Mouse (Mus musculus) hindlimb bud, embryonic 11.5 days (tissue): Measurements from ENCODE around the gene Ring1.
"Not testable (repeated sequence)": the region's sequence is repeated elsewhere in the genome, so short reads cannot be mapped to it uniquely, and the experiment has no call there.

Experiments used
- DNase-seq: peaks from one replicate; pipeline ENCODE4 v3.0.0-alpha.2; 2012; ENCODE audit warnings: low read depth, low spot score; ENCODE audit errors: extremely low spot score

Ring1 gene

DNA sequence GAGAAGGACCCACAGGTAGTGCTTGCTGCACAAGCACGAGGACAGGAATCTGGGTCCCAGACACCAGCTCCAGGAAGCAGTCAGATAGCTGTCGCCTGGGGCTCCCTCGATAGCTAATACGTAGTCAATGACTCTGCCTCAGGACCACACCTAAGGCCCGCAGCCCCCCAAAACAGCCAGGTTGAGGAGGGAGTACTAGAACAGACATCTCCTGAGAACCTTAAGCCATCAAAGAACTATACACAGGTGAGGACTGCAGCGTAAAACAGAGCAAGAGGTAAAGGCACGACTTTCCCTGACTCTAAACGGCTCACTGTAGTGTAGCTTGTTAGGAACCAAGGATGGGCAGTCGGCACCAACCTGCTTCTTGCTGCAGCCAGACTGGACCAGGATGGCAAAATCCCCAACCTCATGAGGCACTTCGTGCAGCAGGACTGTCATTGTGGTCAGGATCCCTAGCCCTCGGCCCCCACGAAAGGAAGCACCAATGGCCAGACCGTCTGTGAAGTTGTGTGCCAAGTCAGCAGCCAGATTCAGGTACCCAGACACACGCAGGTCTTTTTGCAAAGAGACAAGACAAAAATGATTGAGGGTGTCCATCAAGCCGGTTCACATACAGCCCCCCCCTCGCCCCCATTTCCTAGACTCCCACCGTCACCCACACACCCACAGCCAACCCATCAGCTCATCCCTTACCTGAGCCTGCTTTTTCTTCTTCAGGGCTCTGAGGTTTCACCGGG lies 4.8 kb upstream of the Ring1 start:
- no peak for DNase-seq

DNA sequence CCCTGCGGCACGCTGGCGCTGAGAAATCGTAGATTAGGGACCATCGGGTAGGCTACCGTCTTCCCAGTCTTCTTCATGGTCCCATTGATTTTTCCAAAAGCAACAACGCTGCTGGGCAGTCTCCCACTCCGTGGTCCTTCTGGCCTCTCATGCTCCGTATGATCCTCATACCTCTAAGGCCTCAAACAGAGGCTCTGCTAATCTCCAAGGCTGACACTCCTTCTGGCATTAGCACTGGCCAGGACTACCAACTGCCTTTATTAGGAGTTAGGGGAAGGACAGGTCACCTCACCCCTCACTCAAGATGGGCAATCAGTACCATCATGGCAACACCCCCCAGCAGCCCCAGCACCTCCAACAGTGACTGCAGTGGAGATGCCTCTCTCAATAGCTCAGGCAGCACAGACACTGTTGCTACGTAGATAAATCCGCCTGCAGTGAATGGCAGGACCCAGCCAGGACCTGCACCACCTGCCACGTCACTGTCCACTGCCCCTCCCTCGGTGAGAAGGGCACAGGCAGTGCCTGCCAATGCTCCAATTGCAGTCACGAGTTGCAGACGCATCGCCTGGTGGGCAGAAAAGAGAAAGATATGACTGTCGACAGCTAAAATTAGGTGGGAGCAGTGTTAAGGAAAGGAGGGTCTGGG lies 4.1 kb upstream of the Ring1 start:
- no peak for DNase-seq

DNA sequence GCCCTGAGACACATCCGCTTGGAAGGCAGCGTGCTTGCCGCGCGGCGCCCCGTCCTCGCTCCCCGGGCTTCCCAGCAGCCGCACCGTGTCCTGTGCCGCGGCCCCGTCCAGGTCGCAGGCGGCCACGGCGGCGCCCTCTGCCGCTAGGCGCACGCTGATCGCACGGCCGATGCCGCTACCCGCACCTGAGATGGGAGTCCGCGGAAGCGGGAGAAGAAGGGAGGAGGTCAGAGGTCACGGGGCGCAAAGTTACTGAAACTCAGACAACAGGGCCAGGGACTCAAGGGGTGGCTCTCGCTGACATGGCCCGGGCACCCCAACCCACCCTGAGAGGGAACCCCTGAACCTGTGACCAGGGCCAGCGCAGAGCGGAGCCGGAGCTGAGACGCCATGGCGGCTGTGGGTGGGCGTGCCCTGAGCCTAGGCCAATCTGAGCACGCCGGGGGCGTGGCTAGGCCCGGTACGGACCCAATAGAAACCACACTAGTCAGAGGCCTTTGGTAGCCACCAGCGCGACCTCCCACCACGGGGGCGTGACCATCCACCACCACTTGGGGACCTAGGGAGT lies 3.3 kb upstream of the Ring1 start, which contains the start of gene H2-Ke6:
Gene H2-Ke6, minus strand, starts transcription at position 405 of the 568 bp plus-strand sequence.
- peak; percentile 80 for DNase-seq

DNA sequence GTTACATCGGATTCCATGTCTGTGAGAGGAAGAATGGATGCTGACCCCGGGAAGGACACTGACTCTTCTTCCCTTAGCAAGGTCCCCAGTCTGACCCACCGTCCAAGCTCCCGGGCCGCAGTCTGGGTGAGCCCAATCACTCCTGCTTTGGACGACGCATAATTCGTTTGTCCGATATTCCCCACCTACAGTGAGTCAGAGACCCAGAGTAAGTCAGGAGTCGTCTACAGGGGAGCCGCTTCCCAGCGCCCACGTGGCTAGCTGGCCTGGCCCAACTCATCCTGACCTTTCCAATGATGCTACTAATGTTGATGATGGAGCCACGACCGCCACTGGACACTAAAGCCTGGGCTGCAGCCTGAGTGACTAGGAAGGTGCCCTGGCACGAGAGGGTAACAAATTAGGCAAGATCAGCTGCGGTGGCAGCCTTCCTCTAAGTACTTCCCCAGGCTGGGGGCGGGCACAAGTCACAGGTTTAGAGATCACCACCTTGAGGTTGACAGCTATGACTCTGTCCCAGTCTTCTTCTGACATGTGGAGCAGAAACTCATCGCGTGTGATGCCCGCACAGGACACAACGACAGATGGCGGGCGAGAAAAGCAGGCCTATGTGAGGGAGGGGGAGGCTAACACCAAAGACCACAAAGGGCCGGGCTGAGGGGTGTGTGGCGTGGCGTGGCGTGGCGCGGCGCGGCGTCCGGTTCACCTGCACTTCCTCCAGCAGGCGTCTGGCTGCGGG lies 2.6 kb upstream of the Ring1 start:
- no peak for DNase-seq

DNA sequence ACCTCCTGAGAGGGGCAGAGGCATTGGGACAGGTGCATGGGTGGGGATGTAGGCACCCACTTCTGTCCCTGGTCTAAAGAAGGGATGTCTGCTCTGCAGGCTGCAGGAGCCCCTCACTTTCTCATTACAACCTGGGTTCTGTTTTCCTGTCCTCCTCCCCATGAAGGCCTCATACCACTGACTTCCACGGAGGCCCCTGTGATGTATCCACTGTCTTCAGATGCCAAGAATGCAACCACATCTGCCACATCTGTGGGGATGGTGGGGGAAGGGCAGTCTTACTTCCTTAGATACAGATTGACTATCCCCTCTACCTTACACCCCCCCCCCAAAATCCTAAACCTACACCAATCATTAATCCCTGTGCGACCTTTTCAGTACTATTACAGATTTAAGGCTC lies 1.7 kb upstream of the Ring1 start:
- no peak for DNase-seq

DNA sequence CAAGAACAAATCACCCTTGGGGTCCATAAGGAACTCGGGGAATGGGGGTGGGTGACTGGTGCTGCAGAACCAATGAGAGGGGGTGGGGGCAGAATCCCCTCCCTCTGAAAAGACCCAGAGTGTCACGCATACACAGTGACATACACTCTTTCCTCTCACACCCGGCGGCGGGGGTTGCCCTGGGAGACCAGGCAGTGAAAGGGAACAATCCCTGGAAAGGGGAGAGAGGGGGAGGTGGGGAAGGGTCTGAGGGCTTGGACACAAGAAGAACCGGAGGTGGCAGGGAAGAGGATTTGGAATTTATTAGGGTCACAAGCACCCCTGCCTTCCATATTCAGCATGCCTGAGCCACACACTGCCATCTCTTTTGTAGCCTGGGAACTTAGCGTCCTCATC lies 1.3 kb upstream of the Ring1 start:
- no peak for DNase-seq

DNA sequence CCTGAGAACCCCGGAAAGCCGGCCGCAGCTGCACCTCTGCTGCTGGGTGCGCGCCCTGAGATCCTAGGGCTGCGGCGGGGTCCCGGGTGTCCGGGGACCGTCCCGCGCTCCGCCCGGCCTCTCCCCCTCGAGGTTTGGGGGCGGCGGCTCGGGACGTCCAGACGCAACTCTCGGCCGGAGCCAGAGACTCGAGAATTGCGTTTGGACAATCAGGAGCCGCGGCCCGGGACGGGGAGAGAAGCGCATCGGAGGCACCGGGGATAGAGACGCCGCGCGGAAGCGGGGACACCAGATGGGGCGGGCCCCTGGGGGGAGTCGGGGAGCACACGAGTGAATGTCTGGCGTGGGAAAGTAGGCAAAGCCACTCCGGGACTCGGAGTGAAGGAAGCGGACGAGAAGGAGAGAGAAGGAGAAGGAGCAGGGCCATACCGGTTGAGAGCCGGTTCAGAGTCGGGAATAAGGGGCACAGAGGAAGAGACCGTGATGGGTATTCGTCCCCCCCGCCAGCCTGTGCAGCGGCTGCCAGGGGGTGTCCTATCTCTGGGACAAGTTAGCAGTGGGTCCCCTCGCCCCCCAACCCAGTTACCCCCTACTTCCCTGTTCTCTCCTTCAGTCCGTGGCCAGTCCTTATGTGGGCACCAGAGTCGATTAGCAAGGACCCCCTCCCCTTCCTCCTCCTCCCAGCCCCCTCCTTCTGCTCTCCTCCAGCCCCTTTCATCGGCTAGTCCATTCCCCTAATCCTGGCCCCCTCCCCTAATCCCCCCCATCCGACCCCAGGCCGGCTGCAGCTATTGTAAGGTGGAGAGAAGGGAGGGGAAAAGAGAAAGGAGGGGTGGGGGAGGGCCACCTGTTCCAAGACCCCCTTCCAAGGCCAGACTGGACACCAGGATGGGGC lies 628 bp upstream of the Ring1 start:
- DNase-seq: no peak

DNA sequence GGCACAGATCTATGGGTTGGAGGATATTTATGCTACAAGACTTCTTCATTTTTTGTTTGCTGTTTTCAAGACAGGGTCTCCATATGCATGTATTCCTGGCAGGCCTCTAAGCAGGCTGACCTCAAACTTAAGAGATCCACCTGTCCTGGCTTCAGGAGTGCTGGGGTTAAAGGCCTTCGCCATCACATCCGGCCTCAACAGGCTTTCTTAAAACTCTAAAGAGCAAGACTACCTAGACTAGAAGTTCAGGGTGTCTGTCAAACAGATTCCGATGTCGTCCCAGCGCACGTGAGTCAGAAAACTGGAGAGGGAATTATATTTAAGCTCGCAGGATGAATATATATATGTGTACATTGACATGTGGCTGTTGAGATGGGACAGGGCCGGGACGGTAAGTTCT lies 802 bp downstream of the Ring1 start:
- DNase-seq: no peak

DNA sequence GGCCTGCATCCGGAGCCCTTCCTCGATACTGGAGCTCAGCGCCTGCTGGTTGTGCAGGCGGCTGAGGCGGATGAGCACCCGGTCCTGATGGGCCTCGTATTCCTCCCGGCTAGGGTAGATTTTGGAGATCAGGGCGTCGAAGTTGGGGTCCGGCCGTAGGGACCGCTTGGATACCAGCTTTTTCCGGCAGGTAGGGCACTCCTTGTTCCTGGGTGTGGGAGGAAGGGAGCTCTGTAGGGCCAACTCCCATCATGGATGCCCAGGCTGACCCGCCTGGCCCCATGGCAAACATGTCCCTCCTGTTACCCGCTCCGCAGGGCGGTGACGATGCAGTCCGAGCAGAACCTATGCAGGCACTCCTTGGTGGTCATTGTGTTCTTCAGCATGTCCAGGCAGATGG lies 1.5 kb downstream of the Ring1 start:
- no peak for DNase-seq

DNA sequence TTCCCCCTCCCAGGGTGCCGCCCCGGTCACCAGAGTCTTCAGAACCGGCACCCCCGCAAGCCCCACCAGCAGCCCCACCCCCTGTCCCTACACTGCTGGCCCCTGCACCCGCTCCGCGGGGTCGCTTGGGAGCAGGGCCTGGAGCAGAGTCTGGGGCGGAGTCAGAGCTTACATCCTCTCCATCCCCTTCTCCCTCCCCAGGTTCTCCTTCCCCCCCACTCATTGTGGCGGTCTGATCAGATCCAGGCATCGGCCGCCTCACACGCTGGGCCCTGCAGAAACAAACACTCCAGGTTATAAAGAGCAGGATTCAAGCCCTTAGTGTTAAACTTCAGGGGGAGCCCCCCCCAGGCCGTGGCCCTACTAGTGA lies 2.1 kb downstream of the Ring1 start:
- DNase-seq: no peak

DNA sequence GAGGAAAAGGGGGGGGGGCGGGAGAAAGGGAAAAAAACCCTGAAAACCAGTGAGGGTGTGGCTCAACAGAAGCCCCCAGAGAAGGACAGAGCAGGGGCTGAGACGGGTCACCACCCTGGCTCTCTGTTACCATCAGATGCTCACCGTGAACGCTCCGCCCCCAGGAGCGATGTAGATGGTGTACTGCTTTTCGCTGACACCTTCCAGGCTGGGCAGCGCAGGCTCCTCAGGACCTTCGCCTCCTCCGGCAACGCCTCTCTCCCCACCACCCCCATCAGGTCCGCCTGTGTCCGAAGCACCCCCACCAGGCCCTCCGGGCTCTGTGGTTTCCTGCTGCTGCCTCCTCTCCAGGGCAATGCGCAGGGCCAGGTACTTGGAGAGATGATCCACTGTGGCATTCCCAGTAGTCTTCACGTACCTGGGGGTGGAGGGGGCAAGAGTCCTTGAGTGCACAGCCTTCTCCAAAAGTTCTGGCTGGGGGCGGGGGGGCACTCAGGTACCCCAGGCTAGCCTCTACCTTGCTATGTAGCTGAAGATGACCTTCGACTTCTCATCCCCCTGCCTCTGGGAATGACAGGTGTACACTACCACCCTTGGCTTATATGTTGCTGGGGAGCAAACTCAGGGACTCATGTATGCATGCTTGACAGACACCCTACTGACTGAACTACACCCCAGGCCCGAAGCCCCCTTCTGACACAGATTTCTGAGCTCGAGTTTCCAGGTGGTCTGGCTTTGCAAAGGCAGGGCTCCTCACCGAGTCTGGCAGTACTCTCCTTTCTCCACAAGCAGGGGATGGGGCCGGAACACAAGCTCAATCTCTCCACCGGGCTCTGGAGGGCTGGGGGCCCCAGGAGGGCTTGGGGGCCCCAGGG lies 2.7 kb downstream of the Ring1 start:
- no peak for DNase-seq

DNA sequence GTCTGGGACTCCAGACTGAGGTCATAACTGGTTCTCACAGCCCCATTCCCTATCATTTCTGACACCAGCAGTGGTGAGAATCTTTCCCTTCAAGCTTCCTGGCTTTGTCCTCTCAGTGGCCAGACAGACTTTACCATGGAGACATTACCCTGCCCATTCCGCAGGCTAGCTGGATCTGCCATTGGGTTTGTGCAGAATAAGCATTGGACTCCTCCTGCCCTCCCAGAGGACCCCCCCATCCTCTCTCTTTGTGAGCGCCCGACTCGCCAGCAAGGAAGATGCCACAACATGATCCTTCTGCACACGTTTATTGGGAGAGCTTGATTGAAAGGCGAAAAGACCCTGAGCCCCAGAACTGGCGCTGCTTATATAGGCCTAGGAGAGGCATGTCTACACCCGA lies 11.0 kb downstream of the Ring1 start:
- no peak for DNase-seq

DNA sequence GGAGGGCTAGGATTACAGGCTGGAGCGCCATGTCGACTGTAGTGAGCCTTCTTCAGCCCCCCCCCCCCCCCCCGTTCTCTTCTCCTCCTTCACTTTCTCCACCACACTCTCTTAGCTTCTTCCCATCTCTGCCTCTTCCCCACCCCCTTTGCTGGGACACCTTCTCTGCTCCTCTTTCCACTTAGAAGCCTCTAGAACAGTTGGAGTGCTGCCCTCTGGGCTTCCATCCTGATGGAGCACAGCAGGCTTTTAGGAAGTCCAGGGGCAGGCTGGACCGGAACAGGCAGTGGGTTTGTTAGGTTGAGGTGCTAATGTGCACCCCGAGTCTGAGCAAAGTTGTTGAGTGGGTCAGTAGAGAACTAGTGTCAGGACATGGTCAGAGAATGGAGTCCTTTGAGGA lies 14.3 kb downstream of the Ring1 start:
- no peak for DNase-seq

DNA sequence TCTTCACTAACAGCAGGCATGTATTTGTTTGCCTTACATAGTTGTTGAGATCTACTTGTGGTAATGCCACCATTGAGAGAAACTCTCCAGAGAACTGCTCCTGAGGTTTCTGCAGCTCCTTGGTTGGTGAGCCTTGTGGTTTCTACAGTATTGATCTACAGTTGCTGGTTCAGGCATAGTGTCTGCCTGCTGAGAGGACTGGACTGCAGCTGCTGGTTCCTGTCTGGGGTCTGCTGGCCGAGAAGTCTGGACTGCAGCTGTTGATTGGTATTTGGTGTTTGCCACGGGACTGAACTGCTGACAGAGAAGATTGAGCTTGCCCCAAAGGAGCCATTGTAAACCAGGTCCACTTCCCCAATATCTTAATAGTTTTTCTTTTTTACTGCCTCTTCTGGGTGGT lies 17.9 kb downstream of the Ring1 start:
- DNase-seq: no peak

DNA sequence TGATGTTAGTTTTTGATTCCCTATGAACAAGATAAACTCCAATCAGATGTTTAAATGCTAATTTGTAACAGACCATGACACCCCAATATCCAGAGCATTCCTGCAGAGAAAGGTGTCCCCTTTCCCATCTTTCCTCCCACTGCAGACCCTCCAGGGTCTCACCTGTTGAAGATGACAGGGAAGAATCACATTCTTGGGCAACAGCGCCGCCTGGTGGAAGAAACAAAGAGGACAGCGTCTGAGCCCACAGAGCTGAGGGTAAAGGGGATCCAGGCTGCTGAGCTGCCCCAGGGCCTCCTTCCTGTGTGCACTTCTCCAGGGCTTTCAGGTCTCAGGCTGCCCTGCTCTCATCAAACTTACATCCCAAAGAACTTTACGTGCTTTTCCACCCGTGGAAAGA lies 21.1 kb downstream of the Ring1 start:
- DNase-seq: no peak

DNA sequence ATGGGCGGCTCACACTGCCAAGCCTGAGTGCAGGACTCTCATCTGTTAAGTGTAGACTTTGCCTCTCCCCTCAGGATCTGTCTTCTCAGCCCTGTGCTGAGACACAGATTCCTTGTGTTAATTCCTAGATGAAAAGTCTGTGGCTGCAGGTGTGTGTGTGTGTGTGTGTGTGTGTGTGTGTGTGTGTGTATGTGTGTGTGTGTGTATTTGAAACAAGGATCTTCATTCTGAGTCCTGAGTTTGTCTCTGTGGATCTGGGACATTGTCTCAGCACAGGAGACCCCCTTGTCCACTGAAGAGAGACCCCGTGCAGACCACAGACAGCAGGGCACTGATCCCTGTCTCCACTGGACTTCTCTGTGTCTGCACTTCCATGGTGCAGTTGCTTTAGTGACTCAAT lies 23.7 kb downstream of the Ring1 start:
- DNase-seq: not testable (repeated sequence)

DNA sequence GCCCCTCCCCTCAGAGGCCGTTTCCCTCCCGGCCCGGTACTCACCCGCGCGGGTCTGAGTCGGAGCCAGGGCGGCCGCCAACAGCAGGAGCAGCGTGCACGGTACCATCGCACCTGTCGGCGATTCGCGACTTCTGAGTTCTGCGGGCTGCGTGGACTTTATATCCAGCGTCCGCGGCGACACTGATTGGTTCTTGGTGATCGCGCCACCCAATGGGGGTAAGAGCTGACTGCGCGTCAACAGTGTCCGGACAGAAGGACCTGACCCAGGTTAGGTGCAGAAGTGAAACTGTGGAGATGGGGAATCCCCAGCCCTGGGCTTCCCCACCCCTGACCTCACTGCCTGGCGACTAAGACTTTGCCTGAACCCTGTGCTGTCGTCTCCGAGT lies 24.3 kb downstream of the Ring1 start, which contains the start of gene H2-K1:
Gene H2-K1, minus strand, starts transcription at position 198 of the 388 bp plus-strand sequence.
- peak; percentile 44 for DNase-seq

DNA sequence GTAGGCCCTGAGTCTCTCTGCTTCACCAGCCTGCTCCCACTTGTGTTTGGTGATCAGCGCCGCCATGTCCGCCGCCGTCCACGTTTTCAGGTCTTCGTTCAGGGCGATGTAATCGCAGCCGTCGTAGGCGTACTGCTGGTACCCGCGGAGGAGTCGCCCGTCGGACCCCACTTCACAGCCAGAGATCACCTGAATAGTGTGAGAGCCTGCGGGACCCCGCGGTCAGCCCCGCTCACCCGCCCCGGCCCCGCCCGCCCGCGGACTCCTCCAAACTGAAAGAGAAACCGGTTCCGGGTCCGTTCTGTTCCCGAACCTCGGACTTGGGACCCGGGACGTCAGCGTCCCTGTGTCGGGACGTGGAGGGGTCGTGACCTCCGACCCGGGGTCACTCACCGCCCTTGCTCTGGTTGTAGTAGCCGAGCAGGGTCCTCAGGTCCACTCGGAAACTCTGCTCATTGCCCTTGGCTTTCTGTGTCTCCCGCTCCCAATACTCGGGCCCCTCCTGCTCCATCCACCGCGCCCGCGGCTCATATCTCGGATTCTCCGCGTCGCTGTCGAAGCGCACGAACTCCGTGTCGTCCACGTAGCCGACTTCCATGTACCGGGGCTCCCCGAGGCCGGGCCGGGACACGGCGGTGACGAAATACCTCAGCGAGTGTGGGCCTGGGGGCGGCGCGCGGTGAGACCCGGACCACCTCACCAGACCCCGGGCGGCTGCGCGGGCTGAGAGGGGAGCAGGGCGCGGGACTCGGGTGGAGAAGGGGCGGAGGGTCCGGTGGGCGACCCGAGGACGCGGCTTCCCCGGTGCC lies 24.9 kb downstream of the Ring1 start:
- no peak for DNase-seq

DNA sequence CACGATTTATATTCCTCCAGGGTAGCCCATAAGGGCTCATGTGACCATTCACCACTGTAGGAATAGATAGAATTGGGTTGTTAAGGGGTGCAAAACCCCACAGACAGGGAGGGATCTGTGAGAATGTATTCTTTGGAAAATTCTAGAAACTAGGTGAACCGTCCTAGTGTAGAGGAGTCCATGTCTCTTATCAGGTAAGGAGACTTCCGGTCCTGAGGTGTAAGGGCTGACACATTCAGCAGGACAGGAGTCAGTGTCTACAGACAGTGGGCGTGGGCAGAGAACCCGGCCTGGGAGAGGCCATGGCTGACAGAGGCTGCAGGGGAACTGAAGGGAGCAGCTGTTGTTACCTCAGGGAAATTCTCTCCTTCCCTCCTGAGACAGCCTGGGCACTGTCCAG lies 25.8 kb downstream of the Ring1 start:
- not testable (repeated sequence) for DNase-seq
